Mouse (Mus musculus): ENCODE measurements around the gene Cflar.
"Not testable (repeated sequence)": the region's sequence is repeated elsewhere in the genome, so short reads cannot be mapped to it uniquely, and the experiment has no call there.

Cflar gene

GRCm38 (mm10) chr1:58711365-58712016 is at the start of gene Cflar:
Gene Cflar (plus strand): TSS chr1:58711508.
- peak; percentile 86 for DNase-seq

GRCm38 (mm10) chr1:58662671-58663070 is 48.6 kb upstream of the Cflar start:
- DNase-seq, result not testable (repeated sequence)

- DNase-seq, result not testable (repeated sequence)
Observed at GRCm38 (mm10) chr1:58663365-58663764, 47.9 kb upstream of the Cflar start.

GRCm38 (mm10) chr1:58668191-58668590 is 43.1 kb upstream of the Cflar start:
- DNase-seq, result no peak

- not testable (repeated sequence) for DNase-seq
Observed at GRCm38 (mm10) chr1:58669635-58670034, 41.7 kb upstream of the Cflar start.

- DNase-seq, result no peak
Observed at GRCm38 (mm10) chr1:58672116-58672515, 39.2 kb upstream of the Cflar start.

- no peak for DNase-seq
Observed at GRCm38 (mm10) chr1:58675011-58675410, 36.3 kb upstream of the Cflar start.

- peak; percentile 63 for DNase-seq
Observed at GRCm38 (mm10) chr1:58677575-58677974, 33.7 kb upstream of the Cflar start.

- not testable (repeated sequence) for DNase-seq
Observed at GRCm38 (mm10) chr1:58678412-58678811, 32.9 kb upstream of the Cflar start.

GRCm38 (mm10) chr1:58689426-58689825 is 21.9 kb upstream of the Cflar start:
- DNase-seq, result no peak

- DNase-seq, result no peak
Observed at GRCm38 (mm10) chr1:58690006-58690744, 21.1 kb upstream of the Cflar start.

- not testable (repeated sequence) for DNase-seq
Observed at GRCm38 (mm10) chr1:58690834-58691488, 20.3 kb upstream of the Cflar start.

GRCm38 (mm10) chr1:58691718-58692117 is 19.6 kb upstream of the Cflar start:
- not testable (repeated sequence) for DNase-seq

- DNase-seq, result no peak
Observed at GRCm38 (mm10) chr1:58693696-58694095, 17.6 kb upstream of the Cflar start.

GRCm38 (mm10) chr1:58695810-58696209 is 15.5 kb upstream of the Cflar start, which contains the start of gene Als2cr12:
Gene Als2cr12 (minus strand): TSS chr1:58695989.
- not testable (repeated sequence) for DNase-seq

- DNase-seq, result peak; percentile 12
Observed at GRCm38 (mm10) chr1:58697607-58698006, 13.7 kb upstream of the Cflar start.

- DNase-seq, result no peak
Observed at GRCm38 (mm10) chr1:58698781-58699180, 12.5 kb upstream of the Cflar start.

- DNase-seq, result no peak
Observed at GRCm38 (mm10) chr1:58699988-58700387, 11.3 kb upstream of the Cflar start.

- DNase-seq, result not testable (repeated sequence)
Observed at GRCm38 (mm10) chr1:58700580-58701162, 10.6 kb upstream of the Cflar start.

- DNase-seq, result not testable (repeated sequence)
Observed at GRCm38 (mm10) chr1:58710043-58710442, 1.3 kb upstream of the Cflar start.

GRCm38 (mm10) chr1:58710711-58711364 is 470 bp upstream of the Cflar start:
- DNase-seq, result peak; percentile 47

Data from embryo, embryonic 11 days (tissue).